Mouse (Mus musculus) liver, embryonic 14.5 days (tissue): ENCODE data around the gene Nav1.

Source experiments
- CTCF ChIP-seq: IDR thresholded peaks from 2 replicates; pipeline ENCODE4 v1.5.1; 2016; ENCODE audit warnings: antibody characterized with exemption, low read depth, control low read depth
- EP300 ChIP-seq: IDR thresholded peaks from 2 replicates; pipeline ENCODE4 v1.6.1; 2016; ENCODE audit warnings: antibody characterized with exemption, low read depth

- TF ChIP-seq CTCF (no peak), EP300 (no peak)
Measured at GRCm38 (mm10) chr1:135443506-135443905, 163.6 kb downstream of the Nav1 start.
